ENCODE assay signal across 12 mouse cellular contexts in genomic region chr10:84238279-84238963, GRCm38 (mm10).
DNase-seq lines count a peak whose midpoint lies in the region; ATAC-seq and TF ChIP-seq lines count a peak whose summit lies in the region.
"Had no signal": no experiment of that assay in that cellular context is flagged by ENCODE, and none has a peak within 500 bp of the region (broad histone marks: within the 10 kb centered on the region; RNA-seq: fewer than 3 reads in every experiment).

No protein-coding gene starts in this region.

- H3K4me3 ChIP-seq in forebrain, embryonic 14.5 days (ENCODE audit: low read depth, low read length) = no peak overlapping the region
- H3K4me3 ChIP-seq in midbrain, embryonic 14.5 days (replicated peaks; ENCODE audit: low read depth, low read length) = no peak overlapping the region
- H3K4me3 ChIP-seq: erythroblast, embryonic 14.5 days; heart, embryonic 15.5 days; liver, embryonic 15.5 days had no signal

- peak; percentile 15 for DNase-seq in layer of hippocampus, adult 9-11 months
- DNase-seq in layer of hippocampus, postnatal 10 days (ENCODE audit: low spot score in 2 of 2) = no peak
- peak; percentile 76 for DNase-seq in brain, embryonic 14.5 days (ENCODE audit: low read depth)
- peak; percentile 61 for DNase-seq in forebrain, embryonic 14.5 days (ENCODE audit: low spot score)
- DNase-seq in midbrain, embryonic 14.5 days = peak; percentile 64
- no peak for DNase-seq in urinary bladder, postnatal 25 days (ENCODE audit: low spot score)
- no peak for DNase-seq in T-cell, adult 2 months (ENCODE audit: low spot score)
- no peak for DNase-seq in kidney, postnatal 10 days
- DNase-seq: kidney, postnatal 36 days had no signal

- 40% methylated on average over 18 of the region's 18 CpGs for WGBS in forebrain, embryonic 14.5 days
- 27% methylated on average over 18 of the region's 18 CpGs for WGBS in midbrain, embryonic 14.5 days

- no peak overlapping the region; the same call in 1 of the 2 replicates for H3K27ac ChIP-seq in forebrain, embryonic 14.5 days (ENCODE audit: low read depth, low read length)
- no peak overlapping the region for H3K27ac ChIP-seq in midbrain, embryonic 14.5 days (replicated peaks; ENCODE audit: low read depth, low read length)
- H3K27ac ChIP-seq: heart, embryonic 15.5 days; liver, embryonic 15.5 days had no signal

- no peak for TF ChIP-seq CTCF in brain, embryonic 14.5 days (IDR thresholded peaks at IDR 0.05; ENCODE audit: borderline replicate concordance, extremely low read depth, insufficient read depth, insufficient read length)

- H3K27me3 ChIP-seq in forebrain, embryonic 14.5 days (replicated peaks; ENCODE audit: control insufficient read depth, insufficient read depth, low read length) = no peaks in the 10 kb centered on the region
- H3K27me3 ChIP-seq in midbrain, embryonic 14.5 days (ENCODE audit: control insufficient read depth, insufficient read depth, low read length) = no peaks in the 10 kb centered on the region
- H3K27me3 ChIP-seq: heart, embryonic 15.5 days; liver, embryonic 15.5 days had no signal

- H3K4me1 ChIP-seq in forebrain, embryonic 14.5 days (ENCODE audit: control insufficient read depth, insufficient read depth, low read length) = peaks cover 6% of the 10 kb centered on the region; the same call in 1 of the 2 replicates
- H3K4me1 ChIP-seq in midbrain, embryonic 14.5 days (ENCODE audit: control insufficient read depth, insufficient read depth, low read length) = peaks cover 5% of the 10 kb centered on the region; the same call in 1 of the 2 replicates
- H3K4me1 ChIP-seq: liver, embryonic 15.5 days had no signal

- no peak overlapping the region for H3K9ac ChIP-seq in forebrain, embryonic 14.5 days (ENCODE audit: low read length)
- H3K9ac ChIP-seq in midbrain, embryonic 14.5 days (replicated peaks; ENCODE audit: low read length) = no peak overlapping the region
- H3K9ac ChIP-seq: heart, embryonic 15.5 days; liver, embryonic 15.5 days had no signal

- peaks cover 3% of the 10 kb centered on the region; the same call in 1 of the 2 replicates for H3K9me3 ChIP-seq in forebrain, embryonic 14.5 days (replicated peaks; ENCODE audit: control insufficient read depth, low read length)
- 0 out of 2 replicates have a peak, but pooled peaks cover 12% of the 10 kb centered on the region for H3K9me3 ChIP-seq in midbrain, embryonic 14.5 days (ENCODE audit: control insufficient read depth, low read length)
- H3K9me3 ChIP-seq: liver, embryonic 15.5 days had no signal

- H3K4me2 ChIP-seq in forebrain, embryonic 14.5 days (ENCODE audit: low read length) = no peak overlapping the region
- H3K4me2 ChIP-seq in midbrain, embryonic 14.5 days (ENCODE audit: low read length) = peak overlapping the region; percentile 17
- H3K4me2 ChIP-seq: heart, embryonic 15.5 days; liver, embryonic 15.5 days had no signal

- TF ChIP-seq POLR2A in brain, embryonic 14.5 days (IDR thresholded peaks at IDR 0.05; ENCODE audit: borderline replicate concordance, extremely low read depth, insufficient read depth, insufficient read length, poor library complexity, severe bottlenecking) = no peak

- H3K36me3 ChIP-seq in forebrain, embryonic 14.5 days (ENCODE audit: control insufficient read depth, insufficient read depth, low read length) = no peaks in the 10 kb centered on the region
- no peaks in the 10 kb centered on the region for H3K36me3 ChIP-seq in midbrain, embryonic 14.5 days (ENCODE audit: control insufficient read depth, insufficient read depth, low read length)
- H3K36me3 ChIP-seq: heart, embryonic 15.5 days; liver, embryonic 15.5 days had no signal

- ATAC-seq in forebrain, embryonic 14.5 days = peak; percentile 54; the same call in 1 of the 2 replicates
- peak; percentile 60; the same call in 1 of the 2 replicates for ATAC-seq in midbrain, embryonic 14.5 days (ENCODE audit: low FRiP score, low TSS enrichment)

Comparison
In these comparisons a context has a peak if more than half of its experiments do, and no peak if none do; other contexts are left out.
1. DNase-seq: peak in layer of hippocampus, adult 9-11 months (single experiment), brain, embryonic 14.5 days (single experiment), forebrain, embryonic 14.5 days (single experiment) and midbrain, embryonic 14.5 days (single experiment); none in layer of hippocampus, postnatal 10 days (0 of 2), urinary bladder, postnatal 25 days (single experiment), T-cell, adult 2 months (single experiment) and kidney, postnatal 10 days (single experiment).